ENCODE assay signal across 11 mouse cellular contexts in the genomic region with DNA sequence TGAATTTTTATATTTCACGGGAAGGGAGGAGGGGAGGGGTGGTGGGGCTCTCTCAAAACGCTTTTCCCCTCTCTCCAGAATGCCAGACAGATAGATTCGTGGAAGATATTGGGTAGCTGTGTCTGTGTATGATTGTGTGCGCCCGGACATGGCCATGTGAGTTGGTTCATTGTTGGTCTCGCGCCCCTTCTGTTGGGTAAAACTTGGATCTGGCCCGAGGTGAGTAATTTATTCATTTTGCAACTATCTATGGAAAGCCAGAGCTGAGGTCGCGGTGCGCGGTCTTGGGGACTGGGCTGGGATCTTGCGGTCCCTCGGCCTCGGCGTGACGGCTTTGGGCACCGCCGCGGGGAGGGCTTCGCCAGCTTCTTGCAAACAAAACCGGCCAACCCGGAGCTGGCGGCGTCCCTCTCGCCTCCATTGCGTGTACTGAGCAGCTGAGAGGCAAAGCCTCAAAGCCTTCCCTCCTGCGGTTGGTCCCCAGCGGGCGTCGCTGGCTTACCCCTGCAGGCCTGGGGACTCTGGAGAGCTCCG. TPM values are rescaled to one million over a fixed set of nuclear protein-coding genes. Genes with fewer than 3 reads are reported as not detected.
DNase-seq lines count a peak whose midpoint lies in the region; ATAC-seq and TF ChIP-seq lines count a peak whose summit lies in the region.
"Had no signal": no experiment of that assay in that cellular context is flagged by ENCODE, and none has a peak within 500 bp of the region (broad histone marks: within the 10 kb centered on the region; RNA-seq: fewer than 3 reads in every experiment).

No protein-coding gene starts in this region.

- H3K9me3 ChIP-seq in heart, postnatal 0 days (replicated peaks; ENCODE audit: control insufficient read depth, low read length), result 0 out of 2 replicates have a peak, but pooled peaks cover 6% of the 10 kb centered on the region
- no peaks in the 10 kb centered on the region for H3K9me3 ChIP-seq in forebrain, embryonic 16.5 days (ENCODE audit: control insufficient read depth, low read length)
- H3K9me3 ChIP-seq in midbrain, embryonic 13.5 days, result no peaks in the 10 kb centered on the region

- peak overlapping the region; percentile 29 for H3K4me3 ChIP-seq in heart, postnatal 0 days (ENCODE audit: low read depth, low read length)
- peak overlapping the region; percentile 48 for H3K4me3 ChIP-seq in forebrain, embryonic 16.5 days (replicated peaks; ENCODE audit: low read length)
- peak overlapping the region; percentile 49 for H3K4me3 ChIP-seq in midbrain, embryonic 13.5 days (replicated peaks)

- H3K36me3 ChIP-seq in heart, postnatal 0 days (replicated peaks; ENCODE audit: control insufficient read depth, insufficient read depth, low read length), result no peaks in the 10 kb centered on the region
- no peaks in the 10 kb centered on the region for H3K36me3 ChIP-seq in forebrain, embryonic 16.5 days (ENCODE audit: control insufficient read depth, insufficient read depth)
- H3K36me3 ChIP-seq in midbrain, embryonic 13.5 days, result no peaks in the 10 kb centered on the region

- no peak overlapping the region for H3K9ac ChIP-seq in heart, postnatal 0 days (replicated peaks; ENCODE audit: low read depth, low read length)
- H3K9ac ChIP-seq in forebrain, embryonic 16.5 days (replicated peaks; ENCODE audit: low read depth, low read length), result peak overlapping the region; percentile 64
- H3K9ac ChIP-seq in midbrain, embryonic 13.5 days (replicated peaks), result peak overlapping the region; percentile 70

- TF ChIP-seq CTCF in heart, postnatal 0 days (IDR thresholded peaks at IDR 0.05; ENCODE audit: low read depth), result no peak
- TF ChIP-seq CTCF in brain, embryonic 14.5 days (IDR thresholded peaks at IDR 0.05; ENCODE audit: borderline replicate concordance, extremely low read depth, insufficient read depth, insufficient read length), result no peak

- H3K27me3 ChIP-seq in heart, postnatal 0 days (ENCODE audit: control insufficient read depth, insufficient read depth, low read length), result peaks cover 99% of the 10 kb centered on the region
- H3K27me3 ChIP-seq in forebrain, embryonic 16.5 days (replicated peaks; ENCODE audit: control insufficient read depth, insufficient read depth, low read length), result peaks cover 3% of the 10 kb centered on the region
- peaks cover 93% of the 10 kb centered on the region for H3K27me3 ChIP-seq in midbrain, embryonic 13.5 days

- TF ChIP-seq EP300 in heart, postnatal 0 days (IDR thresholded peaks at IDR 0.05; ENCODE audit: low read depth), result no peak

- TF ChIP-seq POLR2A in brain, embryonic 14.5 days (IDR thresholded peaks at IDR 0.05; ENCODE audit: borderline replicate concordance, extremely low read depth, insufficient read depth, insufficient read length, poor library complexity, severe bottlenecking), result 0 out of 2 replicates have a peak, but pooled peaks have one; percentile 19

- no peak for ATAC-seq in heart, postnatal 0 days (ENCODE audit: insufficient read depth, low read depth)
- ATAC-seq in forebrain, embryonic 16.5 days, result peak; percentile 19
- peak; percentile 22; the same call in 1 of the 2 replicates for ATAC-seq in midbrain, embryonic 13.5 days
- ATAC-seq in megakaryocyte progenitor cell, adult 5-6 weeks (replicated peaks; ENCODE audit: poor library complexity), result no peak
- no peak for ATAC-seq in inflammation-experienced regulatory T-cells, adult 6 months

- H3K4me1 ChIP-seq in heart, postnatal 0 days (ENCODE audit: control insufficient read depth, insufficient read depth), result peaks cover 7% of the 10 kb centered on the region; the same call in 1 of the 2 replicates
- H3K4me1 ChIP-seq in forebrain, embryonic 16.5 days (replicated peaks; ENCODE audit: control insufficient read depth, insufficient read depth, low read length), result peaks cover 62% of the 10 kb centered on the region
- H3K4me1 ChIP-seq in midbrain, embryonic 13.5 days (replicated peaks), result peaks cover 66% of the 10 kb centered on the region

- no peak overlapping the region for H3K27ac ChIP-seq in heart, postnatal 0 days (ENCODE audit: low read depth)
- peak overlapping the region; percentile 60 for H3K27ac ChIP-seq in forebrain, embryonic 16.5 days (ENCODE audit: low read length)
- peak overlapping the region; percentile 27 for H3K27ac ChIP-seq in midbrain, embryonic 13.5 days
- H3K27ac ChIP-seq: heart, adult 2 months had no signal

- DNase-seq in heart, postnatal 0 days (ENCODE audit: low spot score), result no peak
- no peak for DNase-seq in heart, adult 9 months (ENCODE audit: low spot score in 2 of 2)
- DNase-seq in brain, embryonic 14.5 days (ENCODE audit: low read depth), result peak; percentile 70
- DNase-seq in retina, postnatal 1 day, result no peak
- DNase-seq: lung, postnatal 14 days had no signal

- peak overlapping the region; percentile 43 for H3K4me2 ChIP-seq in heart, postnatal 0 days (ENCODE audit: low read depth, low read length)
- H3K4me2 ChIP-seq in forebrain, embryonic 16.5 days (ENCODE audit: low read length), result peak overlapping the region; percentile 89
- H3K4me2 ChIP-seq in midbrain, embryonic 13.5 days (replicated peaks), result peak overlapping the region; percentile 63

- 2% methylated on average over 31 of the region's 32 CpGs for WGBS in heart, postnatal 0 days
- WGBS in forebrain, embryonic 16.5 days, result under 1% methylated on average over 32 of the region's 32 CpGs
- under 1% methylated on average over 32 of the region's 32 CpGs for WGBS in midbrain, embryonic 13.5 days

RNA-seq across cellular contexts. Expression of a gene that starts 0.3 kb away (rescaled TPM):
- total RNA-seq in heart, postnatal 0 days (2014; rRNA removed; ENCODE audit: low replicate concordance), result 13.8 and 26.7 TPM in 2 replicates
- polyA plus RNA-seq in heart, postnatal 0 days (2015; fragmentation: Nextera tagmentation; extraction: Ambion mirVana), result 17.7 and 20.2 TPM in 2 replicates
- 29.2 and 37.4 TPM in 2 replicates for polyA plus RNA-seq in brain, embryonic 14.5 days (2012; rRNA removed)
- 44.9 and 49.3 TPM in 2 replicates for polyA plus RNA-seq in forebrain, embryonic 16.5 days (2015; fragmentation: Nextera tagmentation; extraction: Ambion mirVana)
- polyA plus RNA-seq in midbrain, embryonic 13.5 days (2015; fragmentation: Nextera tagmentation; extraction: Ambion mirVana), result 35.6 and 37.4 TPM in 2 replicates
- total RNA-seq in megakaryocyte progenitor cell, adult 5-6 weeks (2015), result 40.5 and 42.3 TPM in 2 replicates
- 46.4 and 47.3 TPM in 2 replicates for total RNA-seq in megakaryocyte progenitor cell, adult 5-6 weeks (2017)
- polyA plus RNA-seq in inflammation-experienced regulatory T-cells, adult 6 months (2017; shearing (Covaris generic)), result 10 to 100 TPM; 34.7 to 46.2 (median 41.6) TPM

RNA-seq across cellular contexts. Expression of a gene that starts 0.5 kb away (rescaled TPM):
- not detected in 2 replicates for total RNA-seq in heart, postnatal 0 days (2014; rRNA removed; ENCODE audit: low replicate concordance)
- not detected in 2 replicates for polyA plus RNA-seq in heart, postnatal 0 days (2015; fragmentation: Nextera tagmentation; extraction: Ambion mirVana)
- polyA plus RNA-seq in brain, embryonic 14.5 days (2012; rRNA removed), result 14.6 and 34.7 TPM in 2 replicates
- polyA plus RNA-seq in forebrain, embryonic 16.5 days (2015; fragmentation: Nextera tagmentation; extraction: Ambion mirVana), result 31.2 and 33.8 TPM in 2 replicates
- polyA plus RNA-seq in midbrain, embryonic 13.5 days (2015; fragmentation: Nextera tagmentation; extraction: Ambion mirVana), result 14.8 and 16.9 TPM in 2 replicates
- total RNA-seq in megakaryocyte progenitor cell, adult 5-6 weeks (2015), result not detected in 2 replicates
- total RNA-seq in megakaryocyte progenitor cell, adult 5-6 weeks (2017), result not detected in 2 replicates
- not detected for polyA plus RNA-seq in inflammation-experienced regulatory T-cells, adult 6 months (2017; shearing (Covaris generic))
- total RNA-seq: CH12.LX; heart, adult 2 months had no signal
- polyA plus RNA-seq: heart, adult 2 months had no signal

Comparison
In these comparisons a context has a peak if more than half of its experiments do, and no peak if none do; other contexts are left out.
1. ATAC-seq: peak in forebrain, embryonic 16.5 days (single experiment) and midbrain, embryonic 13.5 days (single experiment); none in heart, postnatal 0 days (single experiment), megakaryocyte progenitor cell, adult 5-6 weeks (single experiment) and inflammation-experienced regulatory T-cells, adult 6 months (single experiment).
2. RNA of a gene that starts 0.5 kb away (polyA plus RNA-seq): 31.2 to 33.8 TPM in forebrain, embryonic 16.5 days, 14.8 to 16.9 TPM in midbrain, embryonic 13.5 days and 14.6 to 34.7 TPM in brain, embryonic 14.5 days; not detected in inflammation-experienced regulatory T-cells, adult 6 months and not detected in heart, postnatal 0 days; every median in the first group is over 10 times any median in the second.
3. Peak in every context shown above with its lines, with median percentiles within 50 percentile points of each other: H3K4me2 ChIP-seq and H3K4me3 ChIP-seq.